Mouse (Mus musculus) left cerebral cortex, postnatal 25 days (tissue): ENCODE data around the gene Ercc6l2. TPM values are rescaled to one million over a fixed set of nuclear protein-coding genes. Genes with fewer than 3 reads are reported as not detected.

Experiments
- DNase-seq, 2 experiments: peaks; one replicate each; pipeline ENCODE4 v3.0.0; 2022; ENCODE audit warnings: low spot score in 2 of 2, mixed read lengths in 1 of 2
- intact Hi-C: fragments of 180-260 bp; cut with DNase I; formaldehyde crosslinking; loops from one replicate; pipeline ENCODE4 v1.15.1; 2025
- total RNA-seq, 2 experiments: library from RNA; stranded (reverse); gene quantifications; 2 replicates each; pipeline ENCODE4 v1.2.3; 2021

Ercc6l2 gene
- total RNA-seq, 2 experiments from 2014 or later: 15.5 to 16.3 TPM

GRCm38 (mm10) chr13:63879105-63879863 is 64.2 kb downstream of the Ercc6l2 start:
- intact Hi-C loops: no loop called here
- DNase-seq: no peak

GRCm38 (mm10) chr13:63879864-63880141 is 64.8 kb downstream of the Ercc6l2 start:
- no peak for DNase-seq
- intact Hi-C loops: no loop called here

GRCm38 (mm10) chr13:63885532-63885949 is 70.5 kb downstream of the Ercc6l2 start:
- intact Hi-C loops: no loop called here
- no peak for DNase-seq

GRCm38 (mm10) chr13:63886429-63887052 is 71.5 kb downstream of the Ercc6l2 start:
- DNase-seq: no peak
- intact Hi-C loops: no loop called here

GRCm38 (mm10) chr13:63900679-63901302 is 85.8 kb downstream of the Ercc6l2 start:
- intact Hi-C loops: loop anchor here (2.0 to 5.0 kb wide), 2 partner anchors 137 to 334 kb away; no protein-coding TSS in a partner anchor
- DNase-seq: no peak

- DNase-seq: peak; percentile 70 to 76
- intact Hi-C loops: loop anchor here (2.0 to 5.0 kb wide), 2 partner anchors 136 to 335 kb away; no protein-coding TSS in a partner anchor
Measured at GRCm38 (mm10) chr13:63901303-63901713, 86.3 kb downstream of the Ercc6l2 start.

- peak in 1 of 2 experiments; percentile 37 for DNase-seq
- intact Hi-C loops: loop anchor here (2.0 to 5.0 kb wide), 2 partner anchors 135 to 335 kb away; no protein-coding TSS in a partner anchor
Measured at GRCm38 (mm10) chr13:63901714-63902597, 86.9 kb downstream of the Ercc6l2 start.

- DNase-seq: no peak
- intact Hi-C loops: no loop called here
Measured at GRCm38 (mm10) chr13:63906516-63906915, 91.5 kb downstream of the Ercc6l2 start.

GRCm38 (mm10) chr13:63907437-63907836 is 92.4 kb downstream of the Ercc6l2 start:
- DNase-seq: no peak
- intact Hi-C loops: no loop called here

GRCm38 (mm10) chr13:63910141-63910804 is 95.2 kb downstream of the Ercc6l2 start:
- intact Hi-C loops: no loop called here

GRCm38 (mm10) chr13:63911617-63912016 is 96.6 kb downstream of the Ercc6l2 start:
- DNase-seq: no peak
- intact Hi-C loops: no loop called here

More at GRCm38 (mm10) chr13:63910141-63910804, 95.2 kb downstream of the Ercc6l2 start:
- no peak for DNase-seq

- no peak for DNase-seq
- intact Hi-C loops: no loop called here
Measured at GRCm38 (mm10) chr13:63913136-63913535, 98.1 kb downstream of the Ercc6l2 start.

GRCm38 (mm10) chr13:63915176-63915575 is 100.1 kb downstream of the Ercc6l2 start:
- intact Hi-C loops: no loop called here
- DNase-seq: no peak

GRCm38 (mm10) chr13:63915684-63916083 is 100.6 kb downstream of the Ercc6l2 start:
- intact Hi-C loops: no loop called here
- no peak for DNase-seq

- intact Hi-C loops: no loop called here
- DNase-seq: no peak
Measured at GRCm38 (mm10) chr13:63916568-63916967, 101.5 kb downstream of the Ercc6l2 start.

GRCm38 (mm10) chr13:63917198-63917767 is 102.2 kb downstream of the Ercc6l2 start:
- intact Hi-C loops: no loop called here
- DNase-seq: peak; percentile 40 to 72

GRCm38 (mm10) chr13:63917776-63918621 is 103.0 kb downstream of the Ercc6l2 start:
- intact Hi-C loops: no loop called here

More at GRCm38 (mm10) chr13:63917776-63918621, 103.0 kb downstream of the Ercc6l2 start:
- peak; percentile 9 to 43 for DNase-seq
